Mouse (Mus musculus): ENCODE data around the gene Dusp6.

GRCm38 (mm10) chr10:99297721-99298120 is 34.7 kb downstream of the Dusp6 start:
- TF ChIP-seq CTCF (IDR thresholded peaks at IDR 0.05; ENCODE audit: low read depth) = no peak
- no peak for TF ChIP-seq EP300 (IDR thresholded peaks at IDR 0.05; ENCODE audit: low read depth)
